Mouse (Mus musculus) ES-Bruce4 (cell line): ENCODE results near the gene Sipa1l1.

ENCODE experiments used
- CTCF ChIP-seq: IDR thresholded peaks from one replicate; pipeline ENCODE4 v1.8.1; 2011; ENCODE audit warnings: low read depth, low read length
- EP300 ChIP-seq: IDR thresholded peaks from 2 replicates; pipeline ENCODE4 v1.6.1; 2011; ENCODE audit warnings: low read depth, low read length; ENCODE audit not compliant: insufficient read depth
- POLR2A ChIP-seq: IDR thresholded peaks from one replicate; pipeline ENCODE4 v1.8.1; 2011; ENCODE audit warnings: low read length; ENCODE audit not compliant: insufficient read depth

- TF ChIP-seq CTCF (no peak), EP300 (no peak), POLR2A (no peak)
Observed at GRCm38 (mm10) chr12:82224848-82225247, 55.7 kb downstream of the Sipa1l1 start.
